12 mouse cellular contexts compared by ENCODE assay signal in genomic region chr19:5323801-5324200, GRCm38 (mm10). TPM values are rescaled to one million over a fixed set of nuclear protein-coding genes. Genes with fewer than 3 reads are reported as not detected.
DNase-seq lines count a peak whose midpoint lies in the region; ATAC-seq lines count a peak whose summit lies in the region.
"Had no signal": no experiment of that assay in that cellular context is flagged by ENCODE, and none has a peak within 500 bp of the region (broad histone marks: within the 10 kb centered on the region; RNA-seq: fewer than 3 reads in every experiment).

No protein-coding gene starts in this region.

- H3K27ac ChIP-seq in hindbrain, embryonic 13.5 days, result no peak overlapping the region
- H3K27ac ChIP-seq: hindbrain, embryonic 12.5 days had no signal

- H3K4me1 ChIP-seq in hindbrain, embryonic 13.5 days (replicated peaks), result no peaks in the 10 kb centered on the region
- H3K4me1 ChIP-seq: hindbrain, embryonic 12.5 days had no signal

- no peak overlapping the region for H3K4me3 ChIP-seq in hindbrain, embryonic 13.5 days
- H3K4me3 ChIP-seq: hindbrain, embryonic 12.5 days had no signal

- no peaks in the 10 kb centered on the region for H3K9me3 ChIP-seq in hindbrain, embryonic 13.5 days
- H3K9me3 ChIP-seq: hindbrain, embryonic 12.5 days had no signal

- WGBS in hindbrain, embryonic 13.5 days, result 55% methylated on average over 17 of the region's 17 CpGs

- H3K4me2 ChIP-seq in hindbrain, embryonic 13.5 days, result no peak overlapping the region
- H3K4me2 ChIP-seq: hindbrain, embryonic 12.5 days had no signal

- no peaks in the 10 kb centered on the region for H3K27me3 ChIP-seq in hindbrain, embryonic 13.5 days
- H3K27me3 ChIP-seq: hindbrain, embryonic 12.5 days had no signal

- no peak for ATAC-seq in hindbrain, embryonic 13.5 days (ENCODE audit: low FRiP score)

- peak; percentile 57 for DNase-seq in A20 (ENCODE audit: low read depth, low spot score)
- peak; percentile 70 for DNase-seq in CD4-positive, CD25-positive, alpha-beta regulatory T cell, adult 2 months (ENCODE audit: low read depth, low spot score)
- DNase-seq in kidney, adult 8-10 months, result peak; percentile 61 to 64
- DNase-seq in naive thymus-derived CD4-positive, alpha-beta T cell, adult 2 months (ENCODE audit: low read depth), result peak; percentile 67
- DNase-seq in frontal cortex, adult 2 months (ENCODE audit: extremely low spot score in 1 of 2, low spot score in 1 of 2), result no peak
- DNase-seq in ovary, postnatal 10 days (ENCODE audit: low spot score), result no peak
- no peak for DNase-seq in gastrocnemius, postnatal 10 days

- H3K36me3 ChIP-seq in hindbrain, embryonic 13.5 days, result no peaks in the 10 kb centered on the region
- H3K36me3 ChIP-seq: hindbrain, embryonic 12.5 days had no signal

- H3K9ac ChIP-seq in hindbrain, embryonic 13.5 days, result no peak overlapping the region
- H3K9ac ChIP-seq: hindbrain, embryonic 12.5 days had no signal

RNA-seq across cellular contexts. Expression of gene Catsper1, which starts 11.7 kb away (rescaled TPM):
- polyA plus RNA-seq in frontal cortex, adult 2 months (2012; rRNA removed), result not detected in 2 replicates
- total RNA-seq in gastrocnemius, postnatal 10 days (2021), result not detected
- polyA plus RNA-seq in hindbrain, embryonic 13.5 days (2015; fragmentation: Nextera tagmentation; extraction: Ambion mirVana), result not detected in 2 replicates
- total RNA-seq: gastrocnemius, postnatal 4 days; neutrophil, adult 5-6 weeks had no signal
- polyA plus RNA-seq: embryonic facial prominence, embryonic 11.5 days; hindbrain, embryonic 12.5 days had no signal

RNA-seq across cellular contexts. Expression of gene Cst6, which starts 25.6 kb away (rescaled TPM):
- polyA plus RNA-seq in frontal cortex, adult 2 months (2012; rRNA removed), result 9.6 and 10.2 TPM in 2 replicates
- total RNA-seq in gastrocnemius, postnatal 10 days (2021), result 1 to 10 TPM; 1.8 to 1.9 TPM
- 5.4 and 6.3 TPM in 2 replicates for polyA plus RNA-seq in hindbrain, embryonic 13.5 days (2015; fragmentation: Nextera tagmentation; extraction: Ambion mirVana)
- total RNA-seq: neutrophil, adult 5-6 weeks had no signal

RNA-seq across cellular contexts. Expression of gene Gal3st3, which starts 25.7 kb away (rescaled TPM):
- 61.5 and 70.3 TPM in 2 replicates for polyA plus RNA-seq in frontal cortex, adult 2 months (2012; rRNA removed)
- total RNA-seq in gastrocnemius, postnatal 10 days (2021), result under 1 TPM; 0.28 to 0.47 TPM
- 34.1 and 36.0 TPM in 2 replicates for polyA plus RNA-seq in hindbrain, embryonic 13.5 days (2015; fragmentation: Nextera tagmentation; extraction: Ambion mirVana)
- total RNA-seq: neutrophil, adult 5-6 weeks had no signal

RNA-seq across cellular contexts. Expression of gene Sf3b2, which starts 28.5 kb away (rescaled TPM):
- 168 and 172 TPM in 2 replicates for polyA plus RNA-seq in frontal cortex, adult 2 months (2012; rRNA removed)
- 10 to 100 TPM; 81.9 to 88.6 TPM for total RNA-seq in gastrocnemius, postnatal 10 days (2021)
- 373 and 377 TPM in 2 replicates for polyA plus RNA-seq in hindbrain, embryonic 13.5 days (2015; fragmentation: Nextera tagmentation; extraction: Ambion mirVana)

RNA-seq across cellular contexts. Expression of gene Eif1ad, which starts 42.7 kb away (rescaled TPM):
- polyA plus RNA-seq in frontal cortex, adult 2 months (2012; rRNA removed), result 25.4 and 27.0 TPM in 2 replicates
- total RNA-seq in gastrocnemius, postnatal 10 days (2021), result 10 to 100 TPM; 14.0 to 15.6 TPM
- polyA plus RNA-seq in hindbrain, embryonic 13.5 days (2015; fragmentation: Nextera tagmentation; extraction: Ambion mirVana), result 53.3 and 56.4 TPM in 2 replicates

Comparison
In these comparisons a context has a peak if more than half of its experiments do, and no peak if none do; other contexts are left out.
1. DNase-seq: peak in A20 (single experiment), CD4-positive, CD25-positive, alpha-beta regulatory T cell, adult 2 months (single experiment), kidney, adult 8-10 months (2 of 2) and naive thymus-derived CD4-positive, alpha-beta T cell, adult 2 months (single experiment); none in frontal cortex, adult 2 months (0 of 2), ovary, postnatal 10 days (single experiment) and gastrocnemius, postnatal 10 days (single experiment).